Mouse (Mus musculus) adipocyte (in vitro differentiated cells): Measurements from ENCODE around the gene Sox4.

Experiments
- DNase-seq: peaks from one replicate; pipeline ENCODE4 v3.0.0-alpha.2; 2016; ENCODE audit warnings: low spot score

Gene Sox4

GRCm38 (mm10) chr13:28946565-28947135, 6.9 kb downstream of the Sox4 start:
- no peak for DNase-seq

- no peak for DNase-seq
These were observed 7.8 kb downstream of the Sox4 start for GRCm38 (mm10) chr13:28945681-28946080.

- no peak for DNase-seq
These were observed 10.6 kb downstream of the Sox4 start for GRCm38 (mm10) chr13:28942926-28943325.

DNA sequence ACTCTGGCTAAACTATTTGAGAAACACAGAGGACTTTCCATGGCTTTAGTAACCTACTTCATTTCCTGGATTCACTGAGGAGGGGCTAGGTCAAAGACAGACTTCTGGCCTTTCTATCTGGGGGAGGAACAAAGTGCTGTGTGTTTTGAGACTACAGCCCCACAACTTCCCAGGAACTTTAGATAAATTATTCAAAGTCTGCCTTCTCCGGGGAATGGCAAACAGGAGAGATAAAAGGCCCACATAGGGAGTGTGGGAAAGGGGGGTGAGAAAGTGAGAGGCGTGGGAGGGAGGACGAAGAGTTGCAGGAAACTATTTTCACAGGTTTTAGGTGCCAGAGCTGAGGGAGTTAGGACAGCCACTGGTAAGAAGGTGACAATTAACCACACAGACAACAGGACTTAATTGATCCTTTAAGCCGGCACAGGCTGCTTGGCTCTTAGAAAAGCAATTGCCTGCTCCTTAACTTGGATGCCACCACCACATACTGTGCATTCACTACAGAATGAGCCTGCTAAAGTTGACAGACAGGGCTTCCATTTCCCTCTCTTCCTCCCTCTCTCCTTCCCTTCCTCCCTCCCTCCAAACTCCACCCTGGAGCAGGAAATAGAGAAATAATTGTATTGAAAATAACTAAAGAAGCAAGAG, 11.4 kb downstream of the Sox4 start:
- DNase-seq = no peak

DNA sequence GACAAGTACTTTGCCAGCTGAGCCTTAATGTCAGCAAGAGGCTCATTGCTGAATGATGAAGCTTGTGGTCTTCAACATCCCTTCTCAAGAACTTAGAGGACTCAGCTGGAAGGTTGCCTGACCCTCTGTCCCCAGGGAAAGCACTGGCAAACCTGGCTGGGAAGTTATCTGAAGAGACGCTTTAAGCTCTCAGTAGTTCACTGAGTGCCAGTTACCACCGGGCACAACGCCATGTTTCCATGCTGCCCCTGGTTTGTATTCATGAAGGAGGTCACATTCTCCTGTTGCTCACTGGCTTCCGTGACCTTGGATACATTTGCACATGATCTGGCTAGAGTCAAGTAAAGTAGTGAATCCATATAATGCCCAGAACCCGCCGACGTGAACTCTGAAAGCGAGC, 20.1 kb downstream of the Sox4 start:
- DNase-seq = no peak

GRCm38 (mm10) chr13:28931776-28932175, 21.7 kb downstream of the Sox4 start:
- DNase-seq = peak; percentile 42

GRCm38 (mm10) chr13:28931266-28931665, 22.2 kb downstream of the Sox4 start:
- DNase-seq = peak; percentile 50

DNA sequence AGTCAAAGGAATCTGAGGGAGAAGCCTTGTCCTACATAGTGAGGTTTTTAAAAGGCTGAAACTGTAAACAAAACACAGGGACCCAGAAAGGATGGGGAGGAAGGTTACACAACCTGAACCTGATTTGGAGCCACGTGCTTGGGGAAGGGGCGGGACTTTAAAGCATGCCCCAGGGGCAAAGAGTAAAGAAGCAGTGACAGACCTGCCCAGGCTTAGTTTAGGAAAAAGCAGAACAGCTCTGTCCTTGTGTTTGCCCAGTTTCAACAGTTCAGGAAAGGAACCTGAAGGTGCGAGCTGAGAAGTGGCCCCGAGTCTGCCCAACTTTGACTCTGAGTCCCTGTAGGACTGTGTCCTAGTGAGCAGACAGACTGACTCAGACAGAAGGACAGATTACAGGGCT, 23.1 kb downstream of the Sox4 start:
- no peak for DNase-seq

DNA sequence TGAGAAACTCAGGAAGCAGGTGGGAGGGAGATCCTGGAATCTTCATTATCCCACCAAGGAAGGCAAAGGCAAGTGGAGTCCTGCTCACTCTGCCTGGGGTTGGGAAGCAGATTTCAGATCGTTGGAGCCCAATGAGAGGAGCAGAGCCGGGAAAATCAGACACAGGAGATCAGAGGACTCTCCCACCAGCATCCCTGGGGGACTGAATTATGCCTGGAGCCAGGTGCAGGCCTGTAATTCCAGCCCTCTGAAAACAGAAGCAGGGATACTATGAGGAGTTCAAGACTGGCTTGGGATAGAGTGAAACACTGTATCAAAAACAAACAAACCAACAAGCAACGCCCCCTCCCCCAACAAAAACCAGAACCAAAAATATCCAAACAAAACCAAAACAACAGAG, 23.6 kb downstream of the Sox4 start:
- DNase-seq = no peak

- no peak for DNase-seq
These were observed 30.4 kb downstream of the Sox4 start for GRCm38 (mm10) chr13:28923136-28923535.

DNA sequence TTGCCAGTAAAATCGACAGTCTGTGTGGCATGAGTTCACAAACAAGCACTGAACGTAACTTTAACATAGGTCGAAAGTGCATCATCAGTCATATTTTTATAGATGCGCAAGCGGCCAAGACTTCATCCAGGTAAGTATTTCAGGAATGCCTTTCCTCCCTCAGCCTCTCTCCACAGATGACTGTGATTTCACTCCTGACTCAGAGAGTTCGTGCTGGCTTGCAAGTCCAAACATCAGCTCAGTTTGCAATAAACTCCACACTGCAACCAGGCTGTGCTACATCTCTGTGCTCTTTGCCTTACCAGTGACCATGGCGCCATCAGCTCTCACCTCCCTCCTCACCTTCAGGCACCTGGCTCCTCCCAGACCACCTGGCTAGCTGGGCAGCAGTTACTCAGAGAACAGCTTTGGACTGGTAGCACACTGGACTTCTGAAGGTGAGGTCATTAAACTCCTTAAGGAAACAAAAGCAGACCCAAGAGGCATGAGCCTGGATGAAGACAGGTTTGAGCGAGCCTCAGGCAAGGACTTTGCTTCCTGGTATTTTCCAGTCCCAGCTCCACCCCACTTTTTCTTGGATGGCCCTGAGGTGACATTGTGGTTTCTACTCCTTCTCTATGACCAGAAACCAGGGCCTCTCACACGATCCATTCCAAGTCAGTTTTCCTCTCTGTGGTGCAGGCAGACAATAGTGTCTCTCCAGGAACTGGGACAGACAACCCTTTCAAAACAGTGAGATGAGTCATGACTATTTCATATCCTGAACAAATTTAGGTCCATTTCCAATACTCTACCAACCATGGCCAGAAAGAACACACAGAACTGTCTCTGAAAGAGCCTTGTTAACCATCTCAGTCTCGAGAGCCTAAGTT, 35.9 kb downstream of the Sox4 start:
- peak; percentile 16 for DNase-seq

GRCm38 (mm10) chr13:28913656-28914055, 39.9 kb downstream of the Sox4 start:
- no peak for DNase-seq

DNA sequence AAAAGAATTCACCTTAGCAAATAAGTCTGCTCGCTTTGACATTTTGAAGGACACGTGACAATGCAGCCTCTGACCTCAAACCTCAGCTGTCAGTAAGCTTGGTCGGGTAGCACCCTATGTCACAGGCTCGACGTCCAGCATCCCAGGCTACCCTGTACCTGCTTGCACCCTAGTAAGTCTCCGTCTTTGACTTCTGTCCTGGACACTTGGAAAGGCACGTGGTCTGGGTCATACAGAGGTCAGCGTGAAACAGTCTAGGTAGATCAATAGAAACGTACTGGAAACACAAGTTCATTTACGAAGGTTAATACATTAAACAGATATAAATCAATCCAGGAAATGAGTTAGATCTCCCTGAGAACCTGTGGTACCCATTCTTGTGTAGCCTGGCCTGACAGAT, 46.5 kb downstream of the Sox4 start:
- no peak for DNase-seq
